Mouse (Mus musculus): ENCODE measurements at regions not wholly inside any gene's neighbourhood (a gene's known extent, or its start where the extent isn't known, plus 50 kb on each side); places are given as distances from the start of the nearest gene placed in this dataset.

DNA sequence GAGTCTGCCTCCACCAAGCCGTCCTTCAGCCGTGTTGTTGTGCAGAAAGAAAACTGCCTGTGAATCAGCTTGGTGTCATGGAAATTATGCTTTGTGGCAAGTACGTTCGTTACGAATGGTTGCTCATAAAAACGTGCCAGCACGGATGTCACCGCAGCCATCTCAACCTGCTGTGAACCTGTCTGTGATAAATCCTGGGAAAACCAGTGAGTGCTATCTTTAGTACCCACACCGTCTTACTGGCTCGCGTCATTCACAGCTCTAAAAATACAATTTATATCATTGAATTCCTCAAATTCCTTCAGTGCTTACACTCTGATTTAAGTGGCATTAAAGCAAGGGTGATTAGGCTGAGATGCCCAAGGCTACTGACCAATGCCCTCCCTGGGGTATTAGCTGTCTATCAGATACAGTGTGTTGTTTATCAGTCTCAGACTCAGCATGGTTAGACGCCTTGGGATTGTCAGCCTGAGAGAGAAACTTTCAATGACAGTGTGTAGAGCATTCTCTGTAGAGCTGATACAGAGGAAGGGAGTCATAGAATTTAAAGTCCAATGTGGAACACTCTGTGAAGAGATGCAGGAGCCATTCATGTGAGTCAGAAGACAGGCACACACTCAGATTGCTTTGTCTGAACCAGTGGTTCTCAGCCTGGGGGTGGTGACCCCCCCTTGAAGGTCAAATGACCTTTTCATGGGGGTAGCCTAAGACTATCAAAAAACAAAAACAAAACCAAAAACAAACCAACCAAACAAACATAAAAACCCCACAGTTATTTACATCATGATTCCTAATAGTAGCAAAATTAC is 96.2 kb upstream of the Myocd start:
- DNase-seq (ENCODE audit: low spot score in 2 of 2): peak in 1 of 2 experiments; percentile 20

DNA sequence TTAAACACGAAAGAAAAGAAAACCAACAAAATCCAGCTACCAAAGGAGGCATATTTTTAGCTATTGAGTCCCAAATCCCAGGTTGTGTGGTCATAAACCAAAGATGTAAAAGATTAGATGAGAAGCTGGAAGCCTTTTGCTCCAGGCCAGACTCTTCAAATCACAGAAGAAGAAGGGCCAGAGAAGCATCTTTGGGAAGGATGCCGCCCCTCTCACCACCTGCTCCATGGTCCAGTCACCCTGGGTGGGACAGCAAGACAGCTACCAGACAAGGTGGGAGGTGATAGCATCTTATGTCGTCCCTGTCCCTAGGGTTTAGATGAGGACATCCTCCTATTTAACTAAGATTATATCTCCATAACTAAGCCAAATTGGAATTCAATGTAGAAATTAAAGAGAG is 95.1 kb upstream of the Myocd start:
- DNase-seq (ENCODE audit: low spot score in 2 of 2): no peak

DNA sequence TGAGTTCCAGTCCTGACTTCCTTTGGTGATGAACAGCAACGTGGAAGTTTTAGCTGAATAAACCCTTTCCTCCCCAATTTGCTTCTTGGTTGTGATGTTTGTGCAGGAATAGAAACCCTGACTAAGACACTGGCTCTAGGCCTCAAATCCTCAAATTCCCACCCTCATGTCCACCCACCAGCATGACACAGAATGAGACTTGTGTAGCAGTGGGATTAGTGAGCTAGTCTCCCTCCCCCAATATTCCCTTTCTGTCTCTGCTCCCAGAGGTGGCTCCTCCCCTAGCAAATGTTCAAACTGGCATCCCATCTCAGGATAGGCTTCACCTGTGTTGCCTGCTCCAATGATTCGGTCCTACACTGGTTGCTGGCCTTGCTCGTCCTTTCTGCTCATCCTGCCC is 94.1 kb upstream of the Myocd start:
- DNase-seq (ENCODE audit: low spot score in 2 of 2): no peak

DNA sequence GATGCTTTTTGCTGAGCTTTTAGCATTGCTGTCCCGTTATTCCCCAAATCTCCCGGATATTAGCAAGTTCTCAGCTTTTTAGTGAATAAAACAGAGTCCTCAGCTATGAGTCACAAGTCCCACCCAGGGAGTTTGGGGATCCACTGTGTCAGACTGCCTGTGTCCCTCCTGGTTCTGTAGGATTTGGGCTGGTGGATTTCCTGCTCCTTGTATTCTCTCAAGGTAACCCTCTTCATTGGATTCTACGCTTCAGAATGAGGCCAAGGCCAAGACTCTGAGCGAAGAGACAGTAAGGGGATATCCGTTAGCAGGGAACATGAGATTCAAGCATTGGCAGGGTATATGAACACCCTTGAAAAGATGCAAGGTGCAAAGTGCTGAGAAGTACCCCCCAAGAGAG is 90.9 kb upstream of the Myocd start:
- DNase-seq (ENCODE audit: low spot score in 2 of 2): no peak

DNA sequence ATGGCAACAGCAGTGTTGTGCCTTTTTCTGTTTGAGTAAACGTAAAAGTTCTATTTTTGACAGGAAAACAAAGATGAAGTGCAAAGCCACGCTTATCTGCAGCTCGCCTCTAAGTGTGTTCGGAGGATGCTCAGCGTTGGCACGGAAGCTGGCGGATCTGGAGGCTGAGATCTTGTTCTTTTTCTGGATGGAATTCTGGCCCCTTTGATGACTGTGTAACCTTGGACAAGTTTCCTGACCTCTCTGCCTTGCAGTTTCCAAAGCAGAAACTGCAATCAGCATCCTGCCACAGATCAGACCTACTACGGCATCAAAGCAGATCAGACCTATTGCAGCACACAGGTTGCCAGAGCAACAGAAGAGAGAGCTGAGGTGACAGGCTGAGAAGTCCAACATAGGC is 89.1 kb upstream of the Myocd start:
- DNase-seq (ENCODE audit: low spot score in 2 of 2): peak in 1 of 2 experiments; percentile 20

DNA sequence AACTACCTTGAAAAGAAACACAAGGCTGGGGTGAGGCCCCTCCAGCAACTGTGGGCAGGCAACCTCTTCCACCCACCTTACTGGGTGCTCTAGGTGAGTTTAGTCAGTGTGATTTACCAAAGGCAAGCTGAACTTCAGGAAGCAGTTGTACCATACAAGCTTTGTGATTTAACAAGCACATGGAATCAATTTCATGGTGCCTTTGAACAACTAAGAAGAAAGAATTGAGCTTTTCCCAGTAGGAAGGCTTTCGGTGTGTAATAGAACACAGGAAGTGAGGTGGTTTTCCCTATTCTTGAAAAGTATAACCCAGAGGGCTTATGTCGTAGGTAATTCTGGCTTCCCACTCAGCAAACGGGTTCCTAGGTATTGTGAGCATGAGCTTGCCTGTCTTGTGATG is 82.7 kb upstream of the Myocd start:
- DNase-seq (ENCODE audit: low spot score in 2 of 2): no peak

DNA sequence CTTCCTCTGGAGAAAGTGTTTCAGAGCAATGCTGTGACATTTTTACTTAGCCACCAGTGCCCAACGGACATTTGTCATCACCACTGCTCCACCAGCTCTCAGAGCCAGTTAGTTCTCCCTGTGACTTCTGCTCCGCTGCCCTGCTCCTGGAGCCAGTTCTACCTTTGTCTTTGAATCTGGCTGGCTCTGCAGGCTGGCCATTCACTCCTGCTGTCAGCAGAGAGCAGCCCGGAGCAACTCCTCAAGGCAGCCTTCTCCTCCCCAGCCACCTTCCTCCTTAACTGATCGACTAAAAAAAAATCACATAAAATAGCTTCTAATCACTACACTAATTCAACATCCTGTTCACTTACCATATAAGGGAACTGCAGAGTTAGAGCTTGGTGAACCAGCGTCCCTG is 79.2 kb upstream of the Myocd start:
- no peak for DNase-seq (ENCODE audit: low spot score in 2 of 2)

DNA sequence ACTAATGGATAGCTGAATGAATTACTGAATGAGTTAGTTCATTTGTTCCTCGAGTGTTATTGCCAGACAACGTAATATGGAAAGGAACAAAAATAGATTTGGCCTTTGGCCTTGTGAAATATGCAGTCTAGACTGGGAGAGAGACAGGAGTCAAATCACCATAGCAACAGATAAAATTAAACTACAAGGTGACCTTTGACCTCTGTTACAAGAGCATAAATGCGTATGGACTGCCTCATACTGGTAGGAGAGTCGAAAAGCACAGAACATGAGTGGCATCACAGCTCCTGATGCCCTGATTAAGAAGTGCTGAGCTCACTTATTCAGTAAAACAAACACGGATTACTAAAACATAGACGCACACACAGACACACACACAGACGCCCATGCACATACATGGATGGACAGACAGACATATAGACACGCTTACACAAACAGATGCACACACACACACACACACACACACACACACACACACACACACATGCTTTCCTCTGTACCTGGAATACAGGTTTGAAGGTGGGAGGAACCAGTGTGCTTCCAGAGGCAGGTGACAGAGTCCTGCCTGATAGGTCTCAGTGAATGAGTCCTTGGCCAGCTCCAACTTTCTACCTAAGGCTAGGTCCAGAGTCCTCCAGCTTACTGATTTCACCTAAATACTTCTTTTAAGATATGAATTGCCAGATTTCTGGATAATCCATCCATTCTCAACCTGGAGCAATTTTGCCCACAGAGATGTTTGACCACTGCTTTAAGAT is 72.1 kb upstream of the Myocd start:
- no peak for DNase-seq (ENCODE audit: low spot score in 2 of 2)

DNA sequence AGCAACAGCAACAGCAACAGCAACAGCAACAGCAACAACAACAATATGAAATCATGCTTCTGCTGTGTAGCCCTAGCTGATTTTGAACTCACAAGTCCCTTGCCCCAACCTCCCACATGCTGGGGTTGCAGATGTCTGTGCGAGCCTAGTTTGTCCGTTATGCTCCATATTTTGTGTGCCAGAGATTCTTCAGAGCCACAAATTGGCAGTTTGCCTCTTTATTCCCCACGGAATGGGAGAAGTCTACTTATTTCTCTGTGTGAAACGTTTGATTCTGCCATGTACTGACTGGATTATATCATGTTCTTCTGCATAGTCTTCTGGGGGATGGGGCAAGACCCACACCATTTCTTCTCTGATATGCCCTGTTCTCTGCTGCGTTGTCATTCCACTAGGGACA is 64.5 kb upstream of the Myocd start:
- DNase-seq (ENCODE audit: low spot score in 2 of 2): no peak

DNA sequence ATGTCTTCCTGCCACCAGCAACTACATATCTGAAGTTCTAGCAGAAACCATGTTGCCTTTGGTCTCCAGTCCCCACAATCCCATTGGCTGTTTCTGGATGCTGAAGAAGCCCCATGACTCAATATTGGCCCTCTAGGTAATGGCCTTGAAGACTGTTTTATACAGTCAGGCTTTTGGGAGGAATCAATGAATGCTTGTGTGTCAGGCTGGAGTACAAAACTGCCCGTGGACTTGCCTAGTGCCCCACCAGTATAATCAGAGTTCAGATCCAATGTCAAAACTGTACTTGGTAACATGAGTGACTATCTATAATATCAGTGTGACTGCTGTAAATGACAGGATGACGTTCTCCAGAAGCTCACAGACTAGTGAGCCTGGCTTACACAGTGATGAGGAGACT is 63.3 kb upstream of the Myocd start:
- DNase-seq (ENCODE audit: low spot score in 2 of 2): no peak

DNA sequence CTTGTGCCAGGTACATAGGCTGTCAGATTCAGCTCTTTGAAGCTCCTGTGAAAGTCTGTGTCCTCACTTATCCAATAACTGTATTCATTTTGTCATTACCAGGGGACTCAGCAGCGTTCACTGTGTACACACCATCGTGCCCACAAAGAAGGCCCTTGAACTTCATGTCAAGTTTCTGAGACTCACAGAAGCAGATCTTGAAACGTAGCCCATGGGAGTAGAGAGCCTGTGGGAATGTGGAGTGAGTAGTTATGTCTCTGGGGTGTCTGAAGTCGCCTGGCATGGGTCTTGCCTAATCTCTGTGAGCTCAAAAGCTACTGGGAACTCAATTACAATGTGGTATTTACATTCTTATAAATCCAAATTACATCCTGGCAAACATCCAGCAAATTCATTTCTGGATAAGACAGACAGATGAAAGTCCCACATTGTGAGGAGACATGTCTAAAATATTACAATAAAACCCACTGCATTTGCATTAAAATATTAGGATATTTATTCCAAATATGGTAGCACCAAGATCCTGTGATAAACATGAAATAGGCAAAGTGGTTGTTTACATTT is 53.2 kb upstream of the Myocd start:
- no peak for DNase-seq (ENCODE audit: low spot score in 2 of 2)

All from right cerebral cortex, postnatal 36 days (tissue).